Mouse (Mus musculus): ENCODE results near the gene Mcl1. TPM values are rescaled to one million over a fixed set of nuclear protein-coding genes. Genes with fewer than 3 reads are reported as not detected.

Gene Mcl1
- polyA plus RNA-seq, 1 experiment from 2014 or later, result 38.1 TPM

- Histone ChIP-seq H3K4me2 (replicated peaks; ENCODE audit: low read depth, low read length) (no peak overlapping the region), H3K4me3 (ENCODE audit: low read length) (no peak overlapping the region), H3K27me3 (ENCODE audit: insufficient read depth, low read length) (no peaks in the 10 kb centered on the region), H3K4me1 (ENCODE audit: insufficient read depth, low read length) (peaks cover 35% of the 10 kb centered on the region), H3K9me3 (ENCODE audit: low read length) (0 out of 2 replicates have a peak, but pooled peaks cover under 1% of the 10 kb centered on the region), H3K27ac (ENCODE audit: low read length) (peak overlapping the region; percentile 17; the same call in 1 of the 2 replicates), H3K36me3 (ENCODE audit: insufficient read depth, low read length) (no peaks in the 10 kb centered on the region), H3K9ac (replicated peaks; ENCODE audit: low read length) (no peak overlapping the region)
- ATAC-seq (ENCODE audit: low FRiP score, low TSS enrichment), result peak; percentile 29
- WGBS, result 22% methylated on average over 7 of the region's 7 CpGs
Observed at GRCm38 (mm10) chr3:95696360-95696759, 37.8 kb downstream of the Mcl1 start.

- no peak overlapping the region for H3K27ac ChIP-seq (ENCODE audit: low read length)
- 86% methylated on average over 4 of the region's 4 CpGs for WGBS
Observed at GRCm38 (mm10) chr3:95698286-95698685, 39.7 kb downstream of the Mcl1 start.

GRCm38 (mm10) chr3:95700233-95700681 is 41.7 kb downstream of the Mcl1 start:
- H3K27me3 ChIP-seq (ENCODE audit: insufficient read depth, low read length), result no peaks in the 10 kb centered on the region
- no peaks in the 10 kb centered on the region for H3K9me3 ChIP-seq (ENCODE audit: low read length)
- no peak overlapping the region; the same call in 1 of the 2 replicates for H3K9ac ChIP-seq (replicated peaks; ENCODE audit: low read length)
- no peak overlapping the region for H3K27ac ChIP-seq (ENCODE audit: low read length)
- H3K4me2 ChIP-seq (replicated peaks; ENCODE audit: low read depth, low read length), result no peak overlapping the region
- ATAC-seq (ENCODE audit: low FRiP score, low TSS enrichment), result no peak
- 59% methylated on average over 6 of the region's 6 CpGs for WGBS
- H3K4me3 ChIP-seq (ENCODE audit: low read length), result no peak overlapping the region
- H3K4me1 ChIP-seq (ENCODE audit: insufficient read depth, low read length), result peaks cover 32% of the 10 kb centered on the region
- H3K36me3 ChIP-seq (ENCODE audit: insufficient read depth, low read length), result no peaks in the 10 kb centered on the region

More at GRCm38 (mm10) chr3:95698286-95698685, 39.7 kb downstream of the Mcl1 start:
- Histone ChIP-seq H3K4me1 (ENCODE audit: insufficient read depth, low read length) (peaks cover 42% of the 10 kb centered on the region), H3K36me3 (ENCODE audit: insufficient read depth, low read length) (no peaks in the 10 kb centered on the region), H3K9me3 (ENCODE audit: low read length) (no peaks in the 10 kb centered on the region), H3K4me2 (replicated peaks; ENCODE audit: low read depth, low read length) (no peak overlapping the region), H3K9ac (replicated peaks; ENCODE audit: low read length) (no peak overlapping the region), H3K27me3 (ENCODE audit: insufficient read depth, low read length) (no peaks in the 10 kb centered on the region), H3K4me3 (ENCODE audit: low read length) (no peak overlapping the region)
- no peak for ATAC-seq (ENCODE audit: low FRiP score, low TSS enrichment)

GRCm38 (mm10) chr3:95701085-95701484 is 42.5 kb downstream of the Mcl1 start:
- no peaks in the 10 kb centered on the region for H3K27me3 ChIP-seq (ENCODE audit: insufficient read depth, low read length)
- H3K36me3 ChIP-seq (ENCODE audit: insufficient read depth, low read length), result no peaks in the 10 kb centered on the region
- no peak overlapping the region; the same call in 1 of the 2 replicates for H3K4me2 ChIP-seq (replicated peaks; ENCODE audit: low read depth, low read length)
- H3K27ac ChIP-seq (ENCODE audit: low read length), result peak overlapping the region; percentile 84; the same call in 1 of the 2 replicates
- no peaks in the 10 kb centered on the region for H3K9me3 ChIP-seq (ENCODE audit: low read length)
- H3K4me1 ChIP-seq (ENCODE audit: insufficient read depth, low read length), result peaks cover 26% of the 10 kb centered on the region
- no peak overlapping the region for H3K4me3 ChIP-seq (ENCODE audit: low read length)
- WGBS, result 83% methylated on average over 2 of the region's 2 CpGs
- ATAC-seq (ENCODE audit: low FRiP score, low TSS enrichment), result no peak
- H3K9ac ChIP-seq (replicated peaks; ENCODE audit: low read length), result peak overlapping the region; percentile 75; the same call in 1 of the 2 replicates

GRCm38 (mm10) chr3:95701877-95702540 is 43.4 kb downstream of the Mcl1 start:
- ATAC-seq (ENCODE audit: low FRiP score, low TSS enrichment), result peak; percentile 94
- no peaks in the 10 kb centered on the region for H3K9me3 ChIP-seq (ENCODE audit: low read length)
- peak overlapping the region; percentile 75 for H3K9ac ChIP-seq (replicated peaks; ENCODE audit: low read length)
- H3K27me3 ChIP-seq (ENCODE audit: insufficient read depth, low read length), result no peaks in the 10 kb centered on the region
- H3K4me2 ChIP-seq (replicated peaks; ENCODE audit: low read depth, low read length), result peak overlapping the region; percentile 65
- H3K4me1 ChIP-seq (ENCODE audit: insufficient read depth, low read length), result peaks cover 19% of the 10 kb centered on the region
- H3K27ac ChIP-seq (ENCODE audit: low read length), result peak overlapping the region; percentile 84
- peak overlapping the region; percentile 40 for H3K4me3 ChIP-seq (ENCODE audit: low read length)
- H3K36me3 ChIP-seq (ENCODE audit: insufficient read depth, low read length), result no peaks in the 10 kb centered on the region
- 4% methylated on average over 24 of the region's 24 CpGs for WGBS

GRCm38 (mm10) chr3:95703276-95703675 is 44.7 kb downstream of the Mcl1 start:
- Histone ChIP-seq H3K4me3 (ENCODE audit: low read length) (no peak overlapping the region), H3K36me3 (ENCODE audit: insufficient read depth, low read length) (no peaks in the 10 kb centered on the region), H3K4me1 (ENCODE audit: insufficient read depth, low read length) (peaks cover 22% of the 10 kb centered on the region), H3K4me2 (replicated peaks; ENCODE audit: low read depth, low read length) (no peak overlapping the region), H3K27me3 (ENCODE audit: insufficient read depth, low read length) (no peaks in the 10 kb centered on the region), H3K9me3 (ENCODE audit: low read length) (no peaks in the 10 kb centered on the region), H3K27ac (ENCODE audit: low read length) (no peak overlapping the region), H3K9ac (replicated peaks; ENCODE audit: low read length) (no peak overlapping the region)
- ATAC-seq (ENCODE audit: low FRiP score, low TSS enrichment), result no peak
- 81% methylated on average over 3 of the region's 3 CpGs for WGBS

GRCm38 (mm10) chr3:95704612-95705011 is 46.0 kb downstream of the Mcl1 start:
- Histone ChIP-seq H3K36me3 (ENCODE audit: insufficient read depth, low read length) (no peaks in the 10 kb centered on the region), H3K4me3 (ENCODE audit: low read length) (no peak overlapping the region), H3K9ac (replicated peaks; ENCODE audit: low read length) (no peak overlapping the region), H3K4me1 (ENCODE audit: insufficient read depth, low read length) (peaks cover 22% of the 10 kb centered on the region), H3K27ac (ENCODE audit: low read length) (no peak overlapping the region), H3K9me3 (ENCODE audit: low read length) (no peaks in the 10 kb centered on the region), H3K27me3 (ENCODE audit: insufficient read depth, low read length) (no peaks in the 10 kb centered on the region), H3K4me2 (replicated peaks; ENCODE audit: low read depth, low read length) (no peak overlapping the region)
- WGBS, result 90% methylated on average over 4 of the region's 4 CpGs
- ATAC-seq (ENCODE audit: low FRiP score, low TSS enrichment), result no peak

- no peak overlapping the region for H3K4me3 ChIP-seq (ENCODE audit: low read length)
- no peaks in the 10 kb centered on the region for H3K27me3 ChIP-seq (ENCODE audit: insufficient read depth, low read length)
- H3K4me2 ChIP-seq (replicated peaks; ENCODE audit: low read depth, low read length), result no peak overlapping the region
- H3K9ac ChIP-seq (replicated peaks; ENCODE audit: low read length), result no peak overlapping the region
- H3K9me3 ChIP-seq (ENCODE audit: low read length), result no peaks in the 10 kb centered on the region
- WGBS, result 93% methylated on average over 4 of the region's 4 CpGs
- H3K4me1 ChIP-seq (ENCODE audit: insufficient read depth, low read length), result peaks cover 11% of the 10 kb centered on the region
- ATAC-seq (ENCODE audit: low FRiP score, low TSS enrichment), result no peak
- H3K36me3 ChIP-seq (ENCODE audit: insufficient read depth, low read length), result no peaks in the 10 kb centered on the region
- no peak overlapping the region for H3K27ac ChIP-seq (ENCODE audit: low read length)
Observed at GRCm38 (mm10) chr3:95706273-95706672, 47.7 kb downstream of the Mcl1 start.

GRCm38 (mm10) chr3:95707497-95707896 is 48.9 kb downstream of the Mcl1 start:
- ATAC-seq (ENCODE audit: low FRiP score, low TSS enrichment), result no peak
- no peak overlapping the region for H3K27ac ChIP-seq (ENCODE audit: low read length)
- H3K4me1 ChIP-seq (ENCODE audit: insufficient read depth, low read length), result 0 out of 2 replicates have a peak, but pooled peaks cover 2% of the 10 kb centered on the region
- 65% methylated on average over 7 of the region's 7 CpGs for WGBS
- no peaks in the 10 kb centered on the region for H3K27me3 ChIP-seq (ENCODE audit: insufficient read depth, low read length)
- no peaks in the 10 kb centered on the region for H3K36me3 ChIP-seq (ENCODE audit: insufficient read depth, low read length)
- no peak overlapping the region for H3K9ac ChIP-seq (replicated peaks; ENCODE audit: low read length)
- H3K4me2 ChIP-seq (replicated peaks; ENCODE audit: low read depth, low read length), result no peak overlapping the region
- no peak overlapping the region for H3K4me3 ChIP-seq (ENCODE audit: low read length)
- no peaks in the 10 kb centered on the region for H3K9me3 ChIP-seq (ENCODE audit: low read length)

- H3K4me1 ChIP-seq (ENCODE audit: insufficient read depth, low read length), result 0 out of 2 replicates have a peak, but pooled peaks cover 2% of the 10 kb centered on the region
- no peak overlapping the region for H3K4me3 ChIP-seq (ENCODE audit: low read length)
- H3K4me2 ChIP-seq (replicated peaks; ENCODE audit: low read depth, low read length), result no peak overlapping the region
- 85% methylated on average over 4 of the region's 4 CpGs for WGBS
- no peak overlapping the region for H3K27ac ChIP-seq (ENCODE audit: low read length)
- peaks cover 4% of the 10 kb centered on the region; the same call in 1 of the 2 replicates for H3K36me3 ChIP-seq (ENCODE audit: insufficient read depth, low read length)
- H3K27me3 ChIP-seq (ENCODE audit: insufficient read depth, low read length), result no peaks in the 10 kb centered on the region
- ATAC-seq (ENCODE audit: low FRiP score, low TSS enrichment), result no peak
- H3K9ac ChIP-seq (replicated peaks; ENCODE audit: low read length), result no peak overlapping the region
- H3K9me3 ChIP-seq (ENCODE audit: low read length), result no peaks in the 10 kb centered on the region
Observed at GRCm38 (mm10) chr3:95709044-95709443, 50.5 kb downstream of the Mcl1 start.
